Mouse (Mus musculus): Measurements from ENCODE around the gene Lig1. TPM values are rescaled to one million over a fixed set of nuclear protein-coding genes. Genes with fewer than 3 reads are reported as not detected.

Lig1 gene
- total RNA-seq, 4 experiments from 2014 or later: 10.5 to 11.8 (median 11.1) TPM

DNA sequence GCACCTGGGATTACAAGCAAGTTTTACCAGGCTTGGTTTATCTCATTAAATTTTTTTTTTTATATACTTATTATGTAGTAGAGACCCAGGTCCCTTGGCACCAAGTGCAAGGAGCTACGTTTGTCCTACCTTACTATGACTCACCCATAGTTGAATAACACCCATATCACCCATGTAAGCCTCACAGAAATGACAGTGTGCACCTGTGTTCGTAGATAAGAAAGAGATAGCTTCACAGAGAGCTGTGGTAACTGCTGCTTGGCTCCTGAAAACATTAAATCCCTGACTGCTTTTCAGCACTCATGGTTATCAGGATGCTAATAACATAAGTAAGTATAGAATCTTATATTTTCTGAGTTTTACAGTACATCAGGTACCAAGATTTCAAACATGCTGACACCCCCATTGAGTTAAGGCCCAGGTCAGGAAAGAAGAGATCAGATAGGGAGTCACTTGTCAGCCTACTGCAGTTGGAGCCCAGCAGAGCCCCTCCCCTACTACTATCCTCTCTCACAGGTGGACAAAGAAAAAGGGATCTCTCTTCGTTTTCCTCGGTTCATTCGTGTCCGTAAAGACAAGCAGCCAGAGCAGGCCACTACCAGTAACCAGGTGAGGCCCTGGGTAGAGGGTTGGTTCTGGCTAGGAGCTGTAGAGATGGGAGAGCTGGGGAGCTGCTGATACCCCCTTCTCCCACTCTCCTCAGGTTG lies 33.6 kb downstream of the Lig1 start:
- no peak for DNase-seq

DNA sequence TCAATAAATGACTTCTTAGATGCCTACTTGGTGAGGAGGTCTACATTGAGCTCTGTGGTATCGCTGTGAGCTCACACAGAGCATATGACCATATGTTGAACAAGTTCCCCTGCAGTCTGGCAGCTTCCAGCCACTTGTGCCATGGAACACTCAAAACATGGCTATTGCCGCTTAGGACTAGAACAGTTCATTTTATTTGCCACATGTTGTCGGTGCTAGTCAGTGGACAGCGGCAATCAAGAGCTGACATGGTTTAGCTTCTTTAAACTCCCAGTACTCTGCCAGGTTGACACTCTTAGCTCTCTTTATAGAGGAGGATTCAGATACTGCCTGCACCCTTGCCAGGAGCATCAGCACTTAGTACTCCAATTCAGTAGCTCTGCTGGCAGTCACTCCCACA lies 34.3 kb downstream of the Lig1 start:
- DNase-seq: no peak

DNA sequence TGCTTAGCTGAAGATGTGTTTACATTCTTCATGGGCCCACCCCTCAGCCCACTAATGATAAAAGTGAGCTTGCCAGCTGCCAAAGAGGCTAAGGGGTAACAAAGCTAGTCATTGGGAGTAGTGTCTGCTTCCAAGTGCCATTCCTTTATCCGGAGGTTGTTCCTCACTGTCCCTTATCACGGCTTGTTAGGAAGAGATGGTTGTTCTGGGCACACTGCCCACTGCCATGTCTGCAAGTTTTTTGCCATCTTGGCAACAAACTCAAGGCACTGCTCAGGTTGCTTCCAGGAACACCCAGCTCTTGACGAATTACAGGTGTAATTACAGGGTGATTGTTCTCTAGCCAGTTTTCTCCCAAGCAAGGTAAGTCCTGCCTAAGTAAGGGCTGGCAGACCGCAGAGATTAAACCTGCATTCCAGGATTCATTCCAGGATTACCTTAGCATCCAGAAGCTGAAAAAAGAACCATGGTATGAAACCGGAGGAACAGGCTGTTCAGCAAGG lies 37.1 kb downstream of the Lig1 start:
- DNase-seq: no peak

DNA sequence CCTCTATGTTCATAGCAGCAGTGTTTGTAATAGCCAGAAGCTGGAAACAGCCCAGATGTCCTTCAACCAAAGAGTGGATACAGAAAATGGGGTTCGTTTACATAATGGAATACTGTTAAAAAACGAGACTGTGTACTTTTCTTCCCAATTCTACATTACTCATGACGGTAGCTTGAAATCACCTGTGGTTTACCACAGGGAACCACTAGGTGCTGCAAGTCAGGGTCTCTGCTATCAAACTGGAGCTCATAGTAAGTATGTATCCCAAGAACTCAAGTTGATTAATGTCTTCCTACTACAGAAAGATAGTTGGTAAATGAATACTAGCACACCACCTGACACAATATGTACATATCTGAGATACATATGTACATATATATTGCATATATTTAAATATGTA lies 44.3 kb downstream of the Lig1 start:
- no peak for DNase-seq

DNA sequence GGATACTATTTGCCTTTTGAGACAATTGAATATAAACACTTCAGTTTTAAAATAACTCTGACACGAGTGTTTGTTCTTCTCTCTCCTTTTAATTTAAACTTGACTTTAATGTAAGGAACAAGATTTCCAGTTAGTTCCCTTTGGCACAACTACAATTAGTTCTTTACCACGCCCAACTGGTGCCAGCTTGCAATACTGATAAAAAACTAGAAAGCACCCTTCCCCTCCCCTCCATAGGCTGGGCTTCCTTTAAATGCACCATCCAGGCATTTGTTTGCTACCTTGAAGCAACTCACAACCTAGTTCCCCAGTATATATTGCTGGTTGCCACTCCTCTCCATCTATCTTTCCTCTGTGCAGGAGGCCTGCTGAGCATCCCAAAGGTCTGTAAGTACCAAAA lies 47.2 kb downstream of the Lig1 start, which contains the start of gene Pla2g4c:
Gene Pla2g4c (plus strand): TSS at position 340 of the 400 bp plus-strand sequence.
- no peak for DNase-seq

DNA sequence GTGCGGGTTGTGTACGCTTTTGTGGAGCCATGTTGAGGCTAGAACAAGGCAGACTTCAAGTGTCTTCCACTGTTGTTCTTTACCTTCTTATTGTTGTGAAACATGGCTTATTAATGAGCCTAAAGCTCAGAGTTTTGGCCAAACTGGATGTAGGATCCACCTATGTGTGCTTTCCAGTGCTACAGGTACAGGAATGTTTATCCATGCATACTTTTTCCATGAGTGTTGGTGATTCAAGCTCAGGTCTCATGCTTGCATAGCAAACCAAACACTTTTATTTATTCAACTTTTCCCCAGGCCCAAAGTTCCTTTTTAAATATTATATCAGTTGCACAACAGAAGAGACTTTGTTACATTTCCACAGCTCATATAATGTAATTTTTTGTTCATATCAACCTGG lies 53.5 kb downstream of the Lig1 start:
- no peak for DNase-seq

DNA sequence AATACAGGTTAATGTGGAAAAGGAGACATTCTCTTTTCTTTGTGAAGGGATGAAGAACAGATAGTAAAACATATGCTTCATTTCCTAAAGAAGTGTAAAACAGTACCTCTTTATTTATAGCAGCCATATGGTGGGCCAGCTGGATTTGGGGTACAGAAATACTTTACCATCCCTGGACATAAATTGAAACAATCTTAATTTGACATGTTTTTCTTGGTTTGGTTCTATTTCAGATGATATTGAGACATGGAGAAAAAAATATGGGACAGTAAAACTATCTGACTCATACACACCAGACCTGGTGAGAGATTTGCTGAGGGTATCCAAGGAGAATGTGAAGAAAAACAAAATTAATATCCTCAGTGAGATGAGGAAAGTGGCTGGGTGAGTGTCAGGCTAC lies 78.9 kb downstream of the Lig1 start:
- no peak for DNase-seq

Other genes with a start within 250 kb of the Lig1 start
- gene Chmp2a, start 242.5 kb upstream of the Lig1 start, total RNA-seq (2022): 100 to 1,000 TPM; 235 to 249 (median 240) TPM
- 100 to 1,000 TPM; 168 to 169 (median 168) TPM for gene Ube2m, start 239.0 kb upstream of the Lig1 start, total RNA-seq (2022)
- 1 to 10 TPM; 3.2 to 7.5 (median 5.9) TPM for gene Mzf1, start 222.5 kb upstream of the Lig1 start, total RNA-seq (2022)
- gene Vmn1r85, start 182.1 kb upstream of the Lig1 start, total RNA-seq (2022): not detected
- not detected for gene Vmn1r86, start 157.4 kb upstream of the Lig1 start, total RNA-seq (2022)
- gene Vmn1r87, start 137.1 kb upstream of the Lig1 start, total RNA-seq (2022): not detected
- under 1 TPM; 0.05 to 0.17 (median 0.10) TPM for gene Vmn1r88, start 117.7 kb upstream of the Lig1 start, total RNA-seq (2022)
- gene Vmn1r89, start 64.3 kb upstream of the Lig1 start, total RNA-seq (2022): not detected
- 10 to 100 TPM; 12.3 to 19.2 (median 14.8) TPM for gene Zswim9, start 1.4 kb downstream of the Lig1 start, total RNA-seq (2022)
- under 1 TPM; 0.17 to 0.56 (median 0.22) TPM for gene Pla2g4c, start 47.4 kb downstream of the Lig1 start, total RNA-seq (2022)
- not detected for gene Cabp5, start 120.8 kb downstream of the Lig1 start, total RNA-seq (2022)
- not detected for gene Bsph1, start 173.6 kb downstream of the Lig1 start, total RNA-seq (2022)